Mouse (Mus musculus) c-Kit-positive CD71-positive TER-119-negative erythroid progenitor cells, embryonic 14.5 days (primary cell): ENCODE data around the gene Flt3l.
"Not testable (repeated sequence)": the region's sequence is repeated elsewhere in the genome, so short reads cannot be mapped to it uniquely, and the experiment has no call there.

Experiments used
- DNase-seq: peaks from one replicate; pipeline ENCODE4 v3.0.0-alpha.2; 2013; ENCODE audit warnings: low read depth

Flt3l gene

GRCm38 (mm10) chr7:45162996-45163615 lies 26.9 kb upstream of the Flt3l start:
- no peak for DNase-seq

- DNase-seq: no peak
Observed at GRCm38 (mm10) chr7:45162551-45162950, 26.3 kb upstream of the Flt3l start.

GRCm38 (mm10) chr7:45161612-45162473 lies 25.6 kb upstream of the Flt3l start:
- DNase-seq: peak; percentile 70

- no peak for DNase-seq
Observed at GRCm38 (mm10) chr7:45160866-45161265, 24.6 kb upstream of the Flt3l start.

- DNase-seq: no peak
Observed at GRCm38 (mm10) chr7:45160316-45160800, 24.1 kb upstream of the Flt3l start.

GRCm38 (mm10) chr7:45158991-45159390 lies 22.8 kb upstream of the Flt3l start:
- no peak for DNase-seq

- DNase-seq: no peak
Observed at GRCm38 (mm10) chr7:45157459-45157858, 21.2 kb upstream of the Flt3l start.

GRCm38 (mm10) chr7:45156206-45156605 lies 20.0 kb upstream of the Flt3l start:
- DNase-seq: no peak

- DNase-seq: no peak
Observed at GRCm38 (mm10) chr7:45155590-45155989, 19.4 kb upstream of the Flt3l start.

GRCm38 (mm10) chr7:45154993-45155514 lies 18.8 kb upstream of the Flt3l start:
- peak; percentile 58 for DNase-seq

GRCm38 (mm10) chr7:45154096-45154992 lies 18.1 kb upstream of the Flt3l start, which contains the start of the genes Pih1d1 and Aldh16a1:
Pih1d1 (plus strand) TSS chr7:45154303.
Aldh16a1 (minus strand) TSS chr7:45154584.
- peak; percentile 89 for DNase-seq

GRCm38 (mm10) chr7:45153586-45153985 lies 17.4 kb upstream of the Flt3l start:
- no peak for DNase-seq

- not testable (repeated sequence) for DNase-seq
Observed at GRCm38 (mm10) chr7:45153052-45153451, 16.8 kb upstream of the Flt3l start.

GRCm38 (mm10) chr7:45151303-45151702 lies 15.1 kb upstream of the Flt3l start:
- no peak for DNase-seq

- no peak for DNase-seq
Observed at GRCm38 (mm10) chr7:45150321-45150720, 14.1 kb upstream of the Flt3l start.

- DNase-seq: no peak
Observed at GRCm38 (mm10) chr7:45149545-45149944, 13.3 kb upstream of the Flt3l start.

- no peak for DNase-seq
Observed at GRCm38 (mm10) chr7:45148534-45149098, 12.4 kb upstream of the Flt3l start.

GRCm38 (mm10) chr7:45147899-45148298 lies 11.7 kb upstream of the Flt3l start:
- DNase-seq: no peak

GRCm38 (mm10) chr7:45147267-45147666 lies 11.0 kb upstream of the Flt3l start:
- no peak for DNase-seq

- DNase-seq: no peak
Observed at GRCm38 (mm10) chr7:45145460-45145859, 9.2 kb upstream of the Flt3l start.

- DNase-seq: no peak
Observed at GRCm38 (mm10) chr7:45144368-45145174, 8.3 kb upstream of the Flt3l start.
